Mouse (Mus musculus) liver, postnatal 0 days (tissue): Measurements from ENCODE around the gene Gm4922.

Experiments
- CTCF ChIP-seq: sonication (generic); IDR thresholded peaks from 2 replicates; pipeline ENCODE4 v1.5.1; 2016; ENCODE audit warnings: antibody characterized with exemption, low read depth
- EP300 ChIP-seq: IDR thresholded peaks from 2 replicates; pipeline ENCODE4 v1.6.1; 2016; ENCODE audit warnings: antibody characterized with exemption, low read depth, mild to moderate bottlenecking

- TF ChIP-seq CTCF (no peak), EP300 (no peak)
Measured at GRCm38 (mm10) chr10:18741024-18741423, 45.6 kb downstream of the Gm4922 start.
